Mouse (Mus musculus) ovary, postnatal 36 days (tissue): ENCODE measurements at regions not wholly inside any gene's neighbourhood (a gene's known extent, or its start where the extent isn't known, plus 50 kb on each side); places are given as distances from the start of the nearest gene placed in this dataset.
A peak's percentile ranks its signal among the peaks of the same experiment; 100 is the strongest.

ENCODE experiments used
- DNase-seq: peaks from one replicate; pipeline ENCODE4 v3.0.0; 2022; ENCODE audit warnings: low spot score, mixed read lengths

DNA sequence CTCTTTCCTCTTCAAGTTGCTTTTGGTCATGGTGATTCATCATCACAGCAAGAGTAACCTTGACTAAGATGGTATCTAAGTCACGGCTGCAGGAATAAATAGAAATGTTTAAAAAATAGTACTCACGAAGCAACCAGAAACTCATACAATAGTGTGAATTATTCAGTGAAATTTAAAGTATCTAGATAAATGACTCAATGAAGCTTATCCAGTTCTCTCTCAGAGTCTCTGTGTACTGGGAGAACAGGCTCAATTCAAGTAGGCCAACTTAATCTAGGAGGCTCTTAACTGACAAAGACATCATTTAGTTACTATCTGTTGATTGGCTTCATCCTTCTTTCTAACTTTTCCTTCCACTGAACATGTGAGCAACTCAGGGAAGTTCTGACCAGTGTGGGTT lies 175.5 kb upstream of the Pcdh15 start:
- no peak for DNase-seq

DNA sequence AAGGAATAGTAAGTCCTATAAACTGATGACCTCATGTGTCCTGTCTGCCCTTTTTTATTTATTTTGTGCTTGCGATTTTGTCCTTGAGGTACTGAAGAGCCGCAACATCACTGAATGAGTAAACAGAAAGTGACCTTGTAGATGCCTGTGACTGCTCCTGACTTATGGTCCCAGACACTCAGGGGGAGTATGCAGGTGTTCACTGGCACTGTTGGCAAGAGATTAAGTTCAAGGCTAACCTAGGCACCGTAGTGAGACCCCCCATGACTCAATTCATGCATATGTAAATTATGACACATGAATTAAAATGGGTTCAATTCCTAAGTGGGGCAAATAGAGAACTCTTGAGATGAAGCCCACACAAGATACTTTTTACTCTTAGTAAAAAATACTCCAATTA lies 142.2 kb upstream of the Pcdh15 start:
- no peak for DNase-seq

DNA sequence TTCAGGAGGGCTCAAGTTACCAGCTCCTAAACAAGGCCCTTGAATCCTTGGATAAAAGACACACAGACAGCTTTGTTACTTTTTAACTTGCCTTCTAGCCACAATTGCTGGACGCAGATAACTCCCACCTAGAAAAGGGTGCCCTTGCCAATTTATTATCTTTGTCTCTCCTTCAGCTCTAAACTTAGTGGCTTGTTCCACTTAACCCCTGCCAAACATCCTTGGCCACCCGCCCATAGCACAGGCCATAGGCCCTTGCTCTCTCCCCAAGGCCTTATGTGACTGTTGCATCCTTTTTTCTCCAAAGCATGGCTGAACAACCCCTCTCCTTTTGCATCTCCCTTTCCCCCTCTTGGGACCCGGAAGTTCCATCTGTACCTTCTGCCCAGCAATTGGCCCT lies 139.1 kb upstream of the Pcdh15 start:
- DNase-seq: peak; percentile 32

DNA sequence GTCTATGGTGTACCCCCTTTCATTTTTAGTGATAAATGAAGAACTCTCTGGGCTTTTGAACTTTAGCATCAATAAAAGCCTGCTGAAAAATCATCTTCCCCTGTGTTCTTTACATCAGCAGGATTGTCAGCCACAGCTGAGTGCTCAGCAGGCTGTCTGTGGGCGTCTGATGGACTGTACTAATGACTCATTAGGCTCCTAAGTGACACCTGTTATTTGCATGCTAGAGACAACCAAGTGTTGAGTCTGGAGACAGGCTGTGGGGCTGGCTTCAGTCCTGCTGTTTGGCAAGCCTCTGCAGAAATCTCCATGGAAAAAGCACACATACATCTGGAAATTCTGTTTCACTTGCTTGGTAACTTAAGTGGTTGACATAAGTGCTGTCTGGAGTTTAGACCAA lies 117.8 kb upstream of the Pcdh15 start:
- DNase-seq: no peak

DNA sequence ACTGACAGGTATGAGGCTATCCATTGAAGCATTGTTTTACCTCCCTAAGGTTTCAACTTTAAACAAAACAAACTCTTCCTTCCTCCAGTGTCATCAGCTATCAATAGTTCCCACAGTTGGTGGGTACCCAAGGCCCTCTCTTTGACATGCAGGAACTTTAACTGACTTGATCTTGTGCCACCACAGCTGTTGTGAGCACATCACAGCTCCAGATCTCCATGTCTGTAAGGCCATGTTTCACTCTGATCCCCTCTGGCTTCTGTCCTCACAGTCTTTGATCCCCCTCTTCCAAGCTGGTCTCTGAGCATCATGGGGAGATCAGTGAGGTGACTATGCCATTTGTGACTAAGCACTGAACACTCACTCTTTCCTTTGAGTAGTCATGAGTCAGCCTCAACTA lies 110.8 kb upstream of the Pcdh15 start:
- no peak for DNase-seq

DNA sequence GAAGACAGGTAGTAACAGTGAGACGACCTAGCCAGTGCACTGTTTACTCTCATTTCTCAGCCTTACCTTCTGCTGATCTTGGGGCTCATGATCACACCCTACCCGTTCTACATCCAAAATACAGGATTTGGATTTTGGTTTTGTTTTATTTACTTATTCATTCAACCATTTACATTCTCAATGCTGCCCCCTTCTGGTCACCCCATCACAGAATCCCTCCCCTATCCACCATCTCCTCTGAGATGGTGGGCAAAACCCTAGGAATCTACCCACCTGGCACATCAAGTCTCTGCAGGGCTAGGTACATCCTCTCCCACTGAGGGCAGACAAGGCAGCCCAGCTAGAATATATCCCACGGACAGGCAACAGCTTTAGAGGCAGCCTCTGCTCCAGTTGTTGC lies 88.2 kb upstream of the Pcdh15 start:
- no peak for DNase-seq

DNA sequence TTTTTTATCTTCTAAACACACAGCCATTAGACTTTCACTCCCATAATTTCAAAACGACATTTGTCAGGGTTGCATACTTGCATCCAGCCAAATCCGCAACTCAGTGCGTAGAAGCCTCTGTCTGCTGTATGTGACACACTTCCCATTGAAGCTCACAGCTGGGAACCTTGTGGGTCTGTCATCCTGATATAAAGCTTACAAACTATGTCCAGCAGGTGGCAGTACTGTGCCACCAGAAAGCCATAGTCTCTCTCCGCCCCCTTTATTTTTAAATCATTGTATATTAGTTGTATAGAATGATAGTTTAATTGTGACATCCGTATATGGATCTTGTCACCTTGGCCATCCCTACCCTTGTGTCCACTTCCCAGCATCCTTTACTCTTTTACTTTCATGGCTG lies 87.3 kb upstream of the Pcdh15 start:
- DNase-seq: no peak

DNA sequence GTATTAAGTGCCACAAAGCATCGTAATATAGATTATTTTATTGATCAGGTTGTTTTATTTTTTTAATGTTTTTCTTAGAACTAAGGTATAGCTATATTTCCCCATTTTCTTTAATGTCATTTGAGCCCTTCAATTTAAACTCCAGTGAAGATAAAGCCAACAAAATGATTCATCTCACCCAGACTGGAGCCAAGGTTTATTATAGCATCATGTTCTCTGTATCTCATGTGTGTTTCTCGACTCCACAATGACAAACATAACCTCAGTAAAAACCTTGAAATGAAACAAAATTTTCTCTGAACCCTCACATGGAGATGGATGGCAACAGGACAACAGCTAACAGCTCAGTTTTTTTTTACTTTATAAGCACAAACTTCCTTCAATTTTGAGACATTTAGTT lies 61.7 kb upstream of the Pcdh15 start:
- no peak for DNase-seq

DNA sequence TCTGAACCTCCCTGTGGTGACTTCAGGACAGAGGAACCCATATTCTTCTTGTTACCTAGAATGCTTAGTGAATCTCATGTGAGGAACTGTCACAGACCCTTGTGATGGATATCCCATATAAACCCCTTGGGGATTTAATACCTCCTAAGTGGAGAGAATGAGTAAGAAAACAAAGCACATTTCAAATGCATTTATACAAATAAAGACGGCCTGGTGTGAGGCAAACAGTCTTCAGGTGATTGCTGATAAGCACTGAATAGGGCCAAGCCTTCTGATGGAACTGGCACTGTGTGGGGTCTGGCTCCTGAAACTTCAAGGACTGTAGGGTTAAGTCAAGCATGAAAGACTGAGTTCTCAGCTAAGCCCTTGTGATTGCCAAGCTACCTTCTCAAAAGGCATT lies 59.6 kb upstream of the Pcdh15 start:
- DNase-seq: no peak
